Mouse (Mus musculus): ENCODE data around the gene Rragb. TPM values are rescaled to one million over a fixed set of nuclear protein-coding genes. Genes with fewer than 3 reads are reported as not detected.
A peak's percentile ranks its signal among the peaks of the same experiment; 100 is the strongest.

Gene Rragb
- 0.08 and 8.6 TPM in 2 replicates for total RNA-seq (2014; rRNA removed; ENCODE audit: low replicate concordance)
- polyA plus RNA-seq (2015; fragmentation: Nextera tagmentation; extraction: Ambion mirVana): 0.56 and 0.60 TPM in 2 replicates

GRCm38 (mm10) chrX:153139734-153140515 lies at the start of gene Rragb:
TSS of gene Rragb (plus strand) at chrX:153139981.
- Histone ChIP-seq H3K4me2 (ENCODE audit: low read depth, low read length) (peak within 1 kb of the TSS; percentile 71), H3K27me3 (ENCODE audit: control insufficient read depth, insufficient read depth, low read length) (no peaks in the 10 kb centered on the region; the same call in 1 of the 2 replicates), H3K4me1 (ENCODE audit: control insufficient read depth, insufficient read depth) (no peaks in the 10 kb centered on the region), H3K9me3 (replicated peaks; ENCODE audit: control insufficient read depth, low read length) (no peaks in the 10 kb centered on the region), H3K27ac (ENCODE audit: low read depth) (no peak within 1 kb of the TSS), H3K9ac (replicated peaks; ENCODE audit: low read depth, low read length) (no peak within 1 kb of the TSS), H3K36me3 (replicated peaks; ENCODE audit: control insufficient read depth, insufficient read depth, low read length) (no peaks in the 10 kb centered on the region), H3K4me3 (ENCODE audit: low read depth, low read length) (peak within 1 kb of the TSS; percentile 49)
- DNase-seq (ENCODE audit: low spot score): peak; percentile 38
- 17% methylated on average over 47 of the region's 47 CpGs for WGBS
- peak; percentile 93 for ATAC-seq (ENCODE audit: insufficient read depth, low read depth)
- TF ChIP-seq CTCF (IDR thresholded peaks at IDR 0.05; ENCODE audit: low read depth) (peak; percentile 12; the same call in 1 of the 2 replicates), EP300 (IDR thresholded peaks at IDR 0.05; ENCODE audit: low read depth) (no peak)

DNA sequence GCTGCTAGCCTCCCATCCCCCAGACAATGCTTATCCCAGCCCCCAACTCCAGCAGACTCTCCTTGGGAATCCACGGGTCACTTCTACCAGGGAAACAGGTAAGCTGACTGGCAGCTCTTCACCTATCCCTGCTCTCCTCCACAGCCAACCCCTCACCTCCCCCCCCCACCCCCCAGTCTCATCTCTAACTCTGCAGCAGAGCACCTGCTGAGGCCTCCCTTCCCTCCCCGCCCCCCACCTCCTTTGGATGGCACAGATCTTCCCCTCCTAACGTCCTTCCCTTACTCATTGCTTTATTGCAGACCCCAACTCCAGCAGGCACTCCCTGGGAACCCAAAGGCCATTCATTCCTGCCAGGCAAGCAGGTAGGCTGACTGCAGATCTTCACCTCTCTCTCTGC lies 21.3 kb upstream of the Rragb start, which contains the start of gene Foxr2:
Gene Foxr2, plus strand, starts transcription at position 301 of the 400 bp plus-strand sequence.
- Histone ChIP-seq H3K4me3 (ENCODE audit: low read depth, low read length) (no peak within 1 kb of the TSS), H3K9me3 (replicated peaks; ENCODE audit: control insufficient read depth, low read length) (no peaks in the 10 kb centered on the region), H3K4me2 (ENCODE audit: low read depth, low read length) (no peak within 1 kb of the TSS), H3K4me1 (ENCODE audit: control insufficient read depth, insufficient read depth) (no peaks in the 10 kb centered on the region), H3K27me3 (ENCODE audit: control insufficient read depth, insufficient read depth, low read length) (no peaks in the 10 kb centered on the region), H3K27ac (ENCODE audit: low read depth) (no peak within 1 kb of the TSS), H3K36me3 (replicated peaks; ENCODE audit: control insufficient read depth, insufficient read depth, low read length) (no peaks in the 10 kb centered on the region), H3K9ac (replicated peaks; ENCODE audit: low read depth, low read length) (no peak within 1 kb of the TSS)
- TF ChIP-seq EP300 (IDR thresholded peaks at IDR 0.05; ENCODE audit: low read depth): no peak
- TF ChIP-seq CTCF (IDR thresholded peaks at IDR 0.05; ENCODE audit: low read depth): no peak
- 15% methylated on average over 3 of the region's 3 CpGs for WGBS
- ATAC-seq (ENCODE audit: insufficient read depth, low read depth) (no peak), DNase-seq (ENCODE audit: low spot score) (no peak)

- Histone ChIP-seq H3K4me3 (ENCODE audit: low read depth, low read length) (no peak overlapping the region), H3K36me3 (replicated peaks; ENCODE audit: control insufficient read depth, insufficient read depth, low read length) (no peaks in the 10 kb centered on the region), H3K4me2 (ENCODE audit: low read depth, low read length) (no peak overlapping the region), H3K27me3 (ENCODE audit: control insufficient read depth, insufficient read depth, low read length) (no peaks in the 10 kb centered on the region), H3K27ac (ENCODE audit: low read depth) (no peak overlapping the region), H3K9me3 (replicated peaks; ENCODE audit: control insufficient read depth, low read length) (no peaks in the 10 kb centered on the region), H3K4me1 (ENCODE audit: control insufficient read depth, insufficient read depth) (no peaks in the 10 kb centered on the region), H3K9ac (replicated peaks; ENCODE audit: low read depth, low read length) (no peak overlapping the region)
- no peak for ATAC-seq (ENCODE audit: insufficient read depth, low read depth)
- WGBS: 39% methylated on average over 2 of the region's 2 CpGs
- no peak for DNase-seq (ENCODE audit: low spot score)
- TF ChIP-seq EP300 (IDR thresholded peaks at IDR 0.05; ENCODE audit: low read depth): no peak
Observed at GRCm38 (mm10) chrX:153119013-153119412, 20.8 kb upstream of the Rragb start.

- Histone ChIP-seq H3K4me3 (ENCODE audit: low read depth, low read length) (no peak overlapping the region), H3K4me1 (ENCODE audit: control insufficient read depth, insufficient read depth) (no peaks in the 10 kb centered on the region), H3K9me3 (replicated peaks; ENCODE audit: control insufficient read depth, low read length) (no peaks in the 10 kb centered on the region), H3K4me2 (ENCODE audit: low read depth, low read length) (no peak overlapping the region), H3K9ac (replicated peaks; ENCODE audit: low read depth, low read length) (no peak overlapping the region), H3K27me3 (ENCODE audit: control insufficient read depth, insufficient read depth, low read length) (no peaks in the 10 kb centered on the region; the same call in 1 of the 2 replicates), H3K36me3 (replicated peaks; ENCODE audit: control insufficient read depth, insufficient read depth, low read length) (no peaks in the 10 kb centered on the region), H3K27ac (ENCODE audit: low read depth) (no peak overlapping the region)
- DNase-seq (ENCODE audit: low spot score) (no peak), ATAC-seq (ENCODE audit: insufficient read depth, low read depth) (no peak)
- 52% methylated on average over 3 of the region's 3 CpGs for WGBS
- no peak for TF ChIP-seq CTCF (IDR thresholded peaks at IDR 0.05; ENCODE audit: low read depth)
Observed at GRCm38 (mm10) chrX:153142656-153143055, 2.9 kb downstream of the Rragb start.

DNA sequence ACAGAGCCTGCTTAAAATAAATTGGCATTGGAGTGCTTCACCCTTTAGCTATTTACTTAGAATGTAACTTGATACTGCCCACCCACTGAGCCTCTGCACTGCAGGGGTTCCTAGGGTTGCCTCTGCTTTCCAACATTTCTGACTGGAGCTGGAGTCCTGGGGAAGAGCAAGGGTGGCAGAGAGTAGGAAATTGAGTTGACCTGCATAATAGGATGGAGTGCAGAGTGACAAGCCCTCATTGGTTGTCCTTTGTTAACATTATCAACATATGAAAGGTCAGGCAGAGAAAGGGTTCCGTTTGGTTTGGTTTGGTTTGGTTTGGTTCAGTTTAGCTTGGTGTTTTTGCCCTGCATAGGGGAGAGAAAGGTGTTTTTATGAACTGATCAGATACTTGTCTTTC lies 12.0 kb downstream of the Rragb start:
- Histone ChIP-seq H3K4me2 (ENCODE audit: low read depth, low read length) (no peak overlapping the region), H3K36me3 (replicated peaks; ENCODE audit: control insufficient read depth, insufficient read depth, low read length) (no peaks in the 10 kb centered on the region), H3K4me1 (ENCODE audit: control insufficient read depth, insufficient read depth) (no peaks in the 10 kb centered on the region), H3K27me3 (ENCODE audit: control insufficient read depth, insufficient read depth, low read length) (no peaks in the 10 kb centered on the region), H3K4me3 (ENCODE audit: low read depth, low read length) (no peak overlapping the region), H3K9ac (replicated peaks; ENCODE audit: low read depth, low read length) (no peak overlapping the region), H3K9me3 (replicated peaks; ENCODE audit: control insufficient read depth, low read length) (no peaks in the 10 kb centered on the region), H3K27ac (ENCODE audit: low read depth) (no peak overlapping the region)
- WGBS: 29% methylated on average over 1 of the region's 1 CpGs
- DNase-seq (ENCODE audit: low spot score): no peak
- no peak for TF ChIP-seq EP300 (IDR thresholded peaks at IDR 0.05; ENCODE audit: low read depth)
- TF ChIP-seq CTCF (IDR thresholded peaks at IDR 0.05; ENCODE audit: low read depth): no peak
- ATAC-seq (ENCODE audit: insufficient read depth, low read depth): no peak

Data from heart, postnatal 0 days (tissue).